Mouse (Mus musculus): ENCODE measurements around the gene Nfib.

GRCm38 (mm10) chr4:82635118-82635517 lies 70.4 kb downstream of the Nfib start:
- TF ChIP-seq CTCF (IDR thresholded peaks at IDR 0.05; ENCODE audit: borderline replicate concordance, insufficient read depth, low read depth, low read length) (no peak), POLR2A (IDR thresholded peaks at IDR 0.05; ENCODE audit: borderline replicate concordance, insufficient read depth, low read length) (no peak)
